Mouse (Mus musculus): Measurements from ENCODE around the gene Qser1. TPM values are rescaled to one million over a fixed set of nuclear protein-coding genes. Genes with fewer than 3 reads are reported as not detected.

The Qser1 gene
- polyA plus RNA-seq, 1 experiment from 2014 or later = 11.0 TPM

- Histone ChIP-seq H3K27ac (replicated peaks) (no peak overlapping the region), H3K9me3 (no peaks in the 10 kb centered on the region), H3K9ac (replicated peaks) (no peak overlapping the region), H3K36me3 (no peaks in the 10 kb centered on the region), H3K27me3 (peaks cover 43% of the 10 kb centered on the region), H3K4me2 (replicated peaks) (peak overlapping the region; percentile 100), H3K4me1 (peaks cover 23% of the 10 kb centered on the region; the same call in 1 of the 2 replicates), H3K4me3 (peak overlapping the region; percentile 70)
- 23% methylated on average over 7 of the region's 7 CpGs for WGBS
- ATAC-seq (ENCODE audit: low FRiP score, low read depth) = no peak
These were observed 73.4 kb downstream of the Qser1 start for GRCm38 (mm10) chr2:104743160-104743559.

GRCm38 (mm10) chr2:104742741-104743064 lies 73.9 kb downstream of the Qser1 start, which contains the start of gene Depdc7:
Depdc7 (minus strand) TSS chr2:104742878.
- WGBS = under 1% methylated on average over 31 of the region's 31 CpGs
- Histone ChIP-seq H3K9ac (replicated peaks) (peak within 1 kb of the TSS; percentile 71), H3K27me3 (peaks cover 43% of the 10 kb centered on the region), H3K9me3 (no peaks in the 10 kb centered on the region), H3K4me3 (peak within 1 kb of the TSS; percentile 70), H3K4me1 (peaks cover 23% of the 10 kb centered on the region; the same call in 1 of the 2 replicates), H3K36me3 (no peaks in the 10 kb centered on the region), H3K27ac (replicated peaks) (no peak within 1 kb of the TSS), H3K4me2 (replicated peaks) (peak within 1 kb of the TSS; percentile 100)
- ATAC-seq (ENCODE audit: low FRiP score, low read depth) = peak; percentile 89

GRCm38 (mm10) chr2:104741896-104742740 lies 74.4 kb downstream of the Qser1 start:
- H3K27me3 ChIP-seq = peaks cover 43% of the 10 kb centered on the region

GRCm38 (mm10) chr2:104741015-104741758 lies 75.4 kb downstream of the Qser1 start:
- ATAC-seq (ENCODE audit: low FRiP score, low read depth) = no peak
- Histone ChIP-seq H3K4me1 (peaks cover 23% of the 10 kb centered on the region; the same call in 1 of the 2 replicates), H3K27ac (replicated peaks) (no peak overlapping the region), H3K9ac (replicated peaks) (no peak overlapping the region), H3K36me3 (no peaks in the 10 kb centered on the region), H3K27me3 (peaks cover 43% of the 10 kb centered on the region), H3K4me2 (replicated peaks) (no peak overlapping the region), H3K9me3 (no peaks in the 10 kb centered on the region), H3K4me3 (no peak overlapping the region)
- 25% methylated on average over 7 of the region's 7 CpGs for WGBS

More at GRCm38 (mm10) chr2:104741896-104742740, 74.4 kb downstream of the Qser1 start:
- peak overlapping the region; percentile 100 for H3K4me2 ChIP-seq (replicated peaks)
- H3K4me1 ChIP-seq = peaks cover 23% of the 10 kb centered on the region; the same call in 1 of the 2 replicates
- H3K4me3 ChIP-seq = peak overlapping the region; percentile 70
- 3% methylated on average over 46 of the region's 46 CpGs for WGBS
- no peaks in the 10 kb centered on the region for H3K9me3 ChIP-seq
- H3K27ac ChIP-seq (replicated peaks) = no peak overlapping the region
- ATAC-seq (ENCODE audit: low FRiP score, low read depth) = 0 out of 2 replicates have a peak, but pooled peaks have one; percentile 2
- peak overlapping the region; percentile 71 for H3K9ac ChIP-seq (replicated peaks)
- no peaks in the 10 kb centered on the region for H3K36me3 ChIP-seq

- no peak overlapping the region for H3K4me2 ChIP-seq (replicated peaks)
- ATAC-seq (ENCODE audit: low FRiP score, low read depth) = no peak
- WGBS = 61% methylated on average over 7 of the region's 7 CpGs
These were observed 76.2 kb downstream of the Qser1 start for GRCm38 (mm10) chr2:104740248-104740949.

GRCm38 (mm10) chr2:104739691-104740090 lies 76.9 kb downstream of the Qser1 start:
- Histone ChIP-seq H3K4me3 (no peak overlapping the region), H3K4me2 (replicated peaks) (no peak overlapping the region), H3K9ac (replicated peaks) (no peak overlapping the region), H3K9me3 (no peaks in the 10 kb centered on the region), H3K36me3 (no peaks in the 10 kb centered on the region), H3K4me1 (peaks cover 23% of the 10 kb centered on the region; the same call in 1 of the 2 replicates), H3K27me3 (peaks cover 43% of the 10 kb centered on the region), H3K27ac (replicated peaks) (no peak overlapping the region)
- ATAC-seq (ENCODE audit: low FRiP score, low read depth) = no peak
- 92% methylated on average over 2 of the region's 2 CpGs for WGBS

More at GRCm38 (mm10) chr2:104740248-104740949, 76.2 kb downstream of the Qser1 start:
- Histone ChIP-seq H3K27me3 (peaks cover 43% of the 10 kb centered on the region), H3K9ac (replicated peaks) (no peak overlapping the region), H3K36me3 (no peaks in the 10 kb centered on the region), H3K27ac (replicated peaks) (no peak overlapping the region), H3K4me3 (no peak overlapping the region), H3K9me3 (no peaks in the 10 kb centered on the region), H3K4me1 (peaks cover 23% of the 10 kb centered on the region; the same call in 1 of the 2 replicates)

- no peaks in the 10 kb centered on the region for H3K9me3 ChIP-seq
- no peak for ATAC-seq (ENCODE audit: low FRiP score, low read depth)
These were observed 80.3 kb downstream of the Qser1 start for GRCm38 (mm10) chr2:104736241-104736640.

GRCm38 (mm10) chr2:104732562-104733256 lies 83.9 kb downstream of the Qser1 start:
- 62% methylated on average over 6 of the region's 7 CpGs for WGBS
- Histone ChIP-seq H3K9me3 (no peaks in the 10 kb centered on the region), H3K4me3 (no peak overlapping the region), H3K27me3 (no peaks in the 10 kb centered on the region), H3K36me3 (no peaks in the 10 kb centered on the region), H3K27ac (replicated peaks) (no peak overlapping the region), H3K4me2 (replicated peaks) (no peak overlapping the region), H3K9ac (replicated peaks) (no peak overlapping the region), H3K4me1 (no peaks in the 10 kb centered on the region)
- ATAC-seq (ENCODE audit: low FRiP score, low read depth) = no peak

More at GRCm38 (mm10) chr2:104736241-104736640, 80.3 kb downstream of the Qser1 start:
- no peak overlapping the region for H3K9ac ChIP-seq (replicated peaks)
- no peak overlapping the region for H3K4me3 ChIP-seq
- no peak overlapping the region for H3K4me2 ChIP-seq (replicated peaks)
- 73% methylated on average over 7 of the region's 7 CpGs for WGBS
- H3K27ac ChIP-seq (replicated peaks) = no peak overlapping the region
- H3K27me3 ChIP-seq = peaks cover 16% of the 10 kb centered on the region
- no peaks in the 10 kb centered on the region for H3K36me3 ChIP-seq
- peaks cover 7% of the 10 kb centered on the region; the same call in 1 of the 2 replicates for H3K4me1 ChIP-seq

- Histone ChIP-seq H3K27ac (replicated peaks) (no peak overlapping the region), H3K4me3 (no peak overlapping the region), H3K4me2 (replicated peaks) (no peak overlapping the region), H3K9ac (replicated peaks) (no peak overlapping the region), H3K4me1 (no peaks in the 10 kb centered on the region), H3K27me3 (no peaks in the 10 kb centered on the region), H3K36me3 (no peaks in the 10 kb centered on the region), H3K9me3 (no peaks in the 10 kb centered on the region)
- WGBS = 90% methylated on average over 9 of the region's 9 CpGs
- ATAC-seq (ENCODE audit: low FRiP score, low read depth) = no peak
These were observed 84.5 kb downstream of the Qser1 start for GRCm38 (mm10) chr2:104732033-104732444.

- ATAC-seq (ENCODE audit: low FRiP score, low read depth) = no peak
- H3K9me3 ChIP-seq = no peaks in the 10 kb centered on the region
- no peaks in the 10 kb centered on the region for H3K27me3 ChIP-seq
- no peak overlapping the region for H3K4me3 ChIP-seq
- no peaks in the 10 kb centered on the region for H3K36me3 ChIP-seq
- WGBS = 54% methylated on average over 1 of the region's 1 CpGs
- no peak overlapping the region for H3K4me2 ChIP-seq (replicated peaks)
- H3K4me1 ChIP-seq = no peaks in the 10 kb centered on the region
- H3K27ac ChIP-seq (replicated peaks) = no peak overlapping the region
- no peak overlapping the region for H3K9ac ChIP-seq (replicated peaks)
These were observed 89.2 kb downstream of the Qser1 start for GRCm38 (mm10) chr2:104727369-104727768.

GRCm38 (mm10) chr2:104722021-104722420 lies 94.5 kb downstream of the Qser1 start:
- H3K27me3 ChIP-seq = no peaks in the 10 kb centered on the region
- no peak for ATAC-seq (ENCODE audit: low FRiP score, low read depth)
- WGBS = 87% methylated on average over 3 of the region's 3 CpGs
- H3K9ac ChIP-seq (replicated peaks) = no peak overlapping the region
- no peak overlapping the region for H3K4me2 ChIP-seq (replicated peaks)
- no peaks in the 10 kb centered on the region for H3K4me1 ChIP-seq
- no peaks in the 10 kb centered on the region for H3K36me3 ChIP-seq
- H3K27ac ChIP-seq (replicated peaks) = no peak overlapping the region
- no peak overlapping the region for H3K4me3 ChIP-seq
- no peaks in the 10 kb centered on the region for H3K9me3 ChIP-seq

Measured in midbrain, embryonic 12.5 days (tissue).